Mouse (Mus musculus) kidney, embryonic 14.5 days (tissue): ENCODE measurements at regions not wholly inside any gene's neighbourhood (a gene's known extent, or its start where the extent isn't known, plus 50 kb on each side); places are given as distances from the start of the nearest gene placed in this dataset.

Source experiments
- ATAC-seq: fragments of 200-750 bp; cut with Nextera tagmentation; 2 replicates; pipeline ENCODE4 v1.8.0; 2017; ENCODE audit warnings: moderate number of reproducible peaks, mild to moderate bottlenecking, moderate TSS enrichment, moderate library complexity; ENCODE audit not compliant: low FRiP score, low TSS enrichment
- H3K27ac ChIP-seq: fragments of 300-500 bp; sonication (generic); 2 replicates; pipeline ENCODE4 v1.5.1; 2014; ENCODE audit warnings: low read depth, mild to moderate bottlenecking, low read length, moderate library complexity, mixed read lengths
- H3K27me3 ChIP-seq: fragments of 300-500 bp; sonication (generic); 2 replicates; pipeline ENCODE4 v1.6.1; 2014; ENCODE audit warnings: mild to moderate bottlenecking, low read length; ENCODE audit not compliant: control insufficient read depth, insufficient read depth
- H3K36me3 ChIP-seq: fragments of 300-500 bp; sonication (generic); 2 replicates; pipeline ENCODE4 v1.6.1; 2014; ENCODE audit warnings: low read length, mixed read lengths; ENCODE audit not compliant: control insufficient read depth, insufficient read depth
- H3K4me1 ChIP-seq: fragments of 300-500 bp; sonication (generic); 2 replicates; pipeline ENCODE4 v1.6.1; 2014; ENCODE audit warnings: low read length, mixed read lengths; ENCODE audit not compliant: control insufficient read depth, insufficient read depth
- H3K4me2 ChIP-seq: fragments of 300-500 bp; sonication (generic); replicated peaks from 2 replicates; pipeline ENCODE4 v1.6.1; 2014; ENCODE audit warnings: low read depth, mild to moderate bottlenecking, low read length
- H3K4me3 ChIP-seq: fragments of 300-500 bp; sonication (generic); 2 replicates; pipeline ENCODE4 v1.5.1; 2014; ENCODE audit warnings: mild to moderate bottlenecking, low read length
- H3K9ac ChIP-seq: fragments of 300-500 bp; sonication (generic); 2 replicates; pipeline ENCODE4 v1.6.1; 2014; ENCODE audit warnings: low read depth, mild to moderate bottlenecking, low read length, moderate library complexity
- H3K9me3 ChIP-seq: fragments of 300-500 bp; sonication (generic); 2 replicates; pipeline ENCODE4 v1.6.1; 2016; ENCODE audit warnings: low read length; ENCODE audit not compliant: control insufficient read depth
- WGBS: fragments of 180-500 bp; shearing (Covaris S2); extraction: QIAGEN DNeasy Blood & Tissue Kit; methylation state at CpG from one replicate; pipeline ENCODE4 v1.1.7; 2014; 5-methylcytosine and 5-hydroxymethylcytosine counted together

- Histone ChIP-seq H3K9me3 (no peaks in the 10 kb centered on the region), H3K36me3 (no peaks in the 10 kb centered on the region), H3K27me3 (no peaks in the 10 kb centered on the region), H3K4me2 (no peak overlapping the region), H3K27ac (no peak overlapping the region), H3K9ac (no peak overlapping the region), H3K4me1 (peaks cover 6% of the 10 kb centered on the region; the same call in 1 of the 2 replicates), H3K4me3 (no peak overlapping the region)
- no peak for ATAC-seq
- WGBS = 71% methylated on average over 11 of the region's 11 CpGs
Measured at GRCm38 (mm10) chr19:57552964-57553740, 57.7 kb upstream of the Atrnl1 start.

- Histone ChIP-seq H3K9me3 (no peaks in the 10 kb centered on the region), H3K4me2 (no peak overlapping the region), H3K36me3 (no peaks in the 10 kb centered on the region), H3K9ac (no peak overlapping the region), H3K4me3 (no peak overlapping the region), H3K27me3 (no peaks in the 10 kb centered on the region), H3K27ac (no peak overlapping the region), H3K4me1 (no peaks in the 10 kb centered on the region)
- ATAC-seq = no peak
- WGBS = 87% methylated on average over 6 of the region's 6 CpGs
Measured at GRCm38 (mm10) chr19:57554086-57554485, 56.7 kb upstream of the Atrnl1 start.

- ATAC-seq = no peak
- Histone ChIP-seq H3K9ac (no peak overlapping the region), H3K4me3 (no peak overlapping the region), H3K36me3 (no peaks in the 10 kb centered on the region), H3K27me3 (no peaks in the 10 kb centered on the region), H3K27ac (no peak overlapping the region), H3K4me1 (no peaks in the 10 kb centered on the region), H3K9me3 (no peaks in the 10 kb centered on the region), H3K4me2 (no peak overlapping the region)
- 49% methylated on average over 5 of the region's 5 CpGs for WGBS
Measured at GRCm38 (mm10) chr19:57555313-57555712, 55.5 kb upstream of the Atrnl1 start.

GRCm38 (mm10) chr19:57558420-57558967, 52.3 kb upstream of the Atrnl1 start:
- Histone ChIP-seq H3K36me3 (no peaks in the 10 kb centered on the region), H3K4me1 (no peaks in the 10 kb centered on the region), H3K9ac (no peak overlapping the region), H3K27me3 (no peaks in the 10 kb centered on the region), H3K9me3 (no peaks in the 10 kb centered on the region), H3K4me2 (no peak overlapping the region), H3K27ac (no peak overlapping the region), H3K4me3 (no peak overlapping the region)
- ATAC-seq = no peak
- 67% methylated on average over 19 of the region's 19 CpGs for WGBS

- Histone ChIP-seq H3K9ac (no peak overlapping the region), H3K27ac (no peak overlapping the region), H3K9me3 (no peaks in the 10 kb centered on the region), H3K4me1 (no peaks in the 10 kb centered on the region), H3K4me3 (no peak overlapping the region), H3K36me3 (no peaks in the 10 kb centered on the region), H3K27me3 (no peaks in the 10 kb centered on the region), H3K4me2 (no peak overlapping the region)
- 61% methylated on average over 3 of the region's 3 CpGs for WGBS
- ATAC-seq = no peak
Measured at GRCm38 (mm10) chr19:57560757-57561156, 50.1 kb upstream of the Atrnl1 start.
